Mouse (Mus musculus) right cerebral cortex, postnatal 36 days (tissue): ENCODE data around the gene Dennd4a.

ENCODE experiments used
- DNase-seq, 2 experiments: peaks; one replicate each; pipeline ENCODE4 v3.0.0; 2022; ENCODE audit warnings: low spot score in 2 of 2, mixed read lengths in 1 of 2

The Dennd4a gene

DNA sequence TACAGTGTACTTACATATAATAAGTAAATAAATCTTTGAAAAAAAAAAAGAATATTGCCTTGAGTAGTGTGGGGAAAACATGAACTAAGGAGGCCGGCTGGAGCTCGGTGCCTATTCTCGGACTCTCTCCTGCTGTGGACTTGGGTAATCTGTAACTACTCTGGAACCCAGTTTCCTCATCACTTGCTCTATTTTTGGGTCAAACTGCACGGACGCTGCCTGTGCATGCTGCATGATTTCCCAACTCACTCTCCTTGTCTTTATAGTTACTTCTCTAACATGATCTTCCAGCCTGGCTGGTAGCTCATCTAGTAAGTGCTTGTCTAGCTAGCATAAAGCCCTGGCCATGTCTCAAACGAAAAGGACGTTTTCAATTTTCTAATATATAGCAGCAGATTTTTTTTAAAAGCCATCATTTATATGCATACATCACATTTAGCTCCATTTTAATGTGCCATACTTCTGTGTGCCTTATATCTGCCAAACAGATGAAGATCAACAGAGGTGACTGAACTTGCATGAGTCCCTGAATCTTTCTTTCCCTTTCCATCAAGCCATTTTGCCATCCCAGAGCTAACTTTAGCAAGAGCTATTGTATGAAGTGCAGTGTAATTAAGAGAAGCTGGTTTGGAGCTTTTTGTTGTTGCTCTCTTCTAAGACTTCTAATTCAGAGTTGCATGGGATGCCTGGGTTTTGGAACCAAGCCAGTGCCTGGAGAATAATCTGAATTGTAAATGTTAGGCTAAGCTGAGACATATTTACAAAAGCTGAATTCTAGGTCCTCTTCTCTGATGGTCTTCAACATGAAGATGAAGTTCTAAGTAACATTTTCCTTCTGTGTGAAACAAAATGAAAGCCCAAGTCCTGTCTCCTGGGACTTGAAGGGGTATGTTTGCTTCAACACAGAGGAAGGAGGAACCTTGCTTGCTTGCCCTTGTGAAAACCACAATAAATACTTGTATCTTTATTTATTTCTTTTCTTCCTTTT, 20.2 kb upstream of the Dennd4a start:
- DNase-seq = no peak

DNA sequence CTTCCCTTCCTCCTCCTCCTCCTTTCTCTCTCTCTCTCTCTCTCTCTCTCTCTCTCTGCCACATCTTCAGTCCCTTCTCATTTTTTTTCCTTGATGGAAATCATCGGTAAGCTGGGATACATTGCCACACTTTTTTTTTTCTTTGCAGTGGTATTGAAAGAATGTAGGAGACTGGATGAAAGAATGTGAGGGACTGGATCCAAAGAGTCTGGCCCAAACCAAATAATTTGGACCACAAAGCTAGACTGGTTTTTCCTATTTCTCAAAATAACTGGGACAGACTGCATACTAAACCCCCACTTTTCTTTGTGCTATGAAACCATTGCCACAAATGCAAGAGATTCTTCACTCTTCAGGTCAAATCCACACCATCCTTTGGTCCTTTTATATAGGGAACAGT, 19.5 kb upstream of the Dennd4a start:
- no peak for DNase-seq

DNA sequence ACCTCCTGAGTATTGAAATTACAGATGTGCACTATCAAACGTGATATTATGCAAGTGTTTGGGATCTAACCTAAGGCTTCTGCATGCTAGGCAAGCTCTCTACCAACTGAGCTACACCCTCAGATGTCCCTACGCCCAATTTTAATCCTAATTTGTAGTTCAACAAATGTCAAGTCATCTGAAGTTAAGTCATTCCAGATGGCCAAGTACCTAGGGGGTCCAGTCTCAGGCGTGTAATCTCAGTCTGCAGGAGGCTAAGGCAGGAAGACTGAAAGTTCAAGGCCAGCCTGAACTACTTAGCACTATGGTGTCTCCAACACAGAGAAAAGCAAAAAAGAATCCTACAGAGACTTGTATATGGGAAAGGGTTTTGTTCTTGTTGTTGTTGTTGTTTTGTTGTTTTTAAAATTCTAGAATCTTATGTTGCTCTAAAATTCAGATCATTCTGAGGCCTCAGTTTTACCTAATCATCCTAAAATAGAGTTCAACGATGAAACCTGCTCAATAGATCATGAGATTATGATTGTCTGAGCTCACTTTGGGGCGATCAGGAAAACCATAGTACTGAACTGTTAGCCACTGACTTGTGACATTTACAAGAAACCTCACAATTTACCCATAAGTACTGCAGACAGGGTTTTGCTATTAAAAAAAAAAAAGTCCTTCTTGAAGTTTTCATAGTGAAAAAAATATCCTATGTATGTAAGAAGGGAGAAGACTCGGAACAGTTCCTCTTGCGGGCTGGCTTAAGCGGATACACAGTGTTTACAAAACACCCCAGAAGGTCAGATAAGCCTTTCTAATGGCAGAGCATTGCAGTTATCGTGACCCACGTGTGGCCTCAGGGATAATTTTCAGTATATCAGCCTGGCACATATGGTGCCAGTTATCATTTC, 18.5 kb upstream of the Dennd4a start:
- DNase-seq = no peak

DNA sequence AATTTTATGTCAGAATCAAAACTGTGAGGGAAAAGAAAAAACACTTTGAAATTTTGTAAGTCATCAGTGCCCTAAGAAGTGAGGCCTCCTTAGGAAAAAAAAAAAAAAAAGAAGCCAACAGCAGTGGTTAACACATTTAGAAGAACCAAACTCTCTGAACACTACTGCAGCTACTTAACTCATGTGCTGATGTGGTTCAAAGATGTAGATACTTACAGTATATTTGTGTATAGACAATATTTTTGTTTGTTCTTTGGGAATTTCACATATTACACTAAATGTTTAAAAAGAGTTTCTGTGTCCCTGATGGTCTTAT, 17.9 kb upstream of the Dennd4a start:
- no peak for DNase-seq

DNA sequence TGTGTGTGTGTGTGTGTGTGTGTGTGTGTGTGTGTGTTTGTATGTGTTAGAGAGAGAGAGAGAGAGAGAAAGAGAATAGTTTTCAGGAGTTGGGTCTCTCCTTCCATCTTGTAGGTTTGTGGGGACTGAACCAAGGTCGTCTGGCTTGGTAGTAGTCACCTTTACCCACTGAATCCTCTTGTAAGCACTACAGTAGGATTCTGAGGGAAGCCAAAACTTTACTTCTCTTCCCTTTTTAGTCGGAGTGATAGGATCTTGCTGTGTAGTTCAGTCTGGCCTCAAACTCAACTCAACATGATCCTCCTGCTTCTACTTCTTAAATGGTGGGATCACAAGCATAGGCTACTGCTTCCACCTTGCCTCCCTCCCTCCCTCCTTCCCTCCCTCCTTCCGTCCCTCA, 17.3 kb upstream of the Dennd4a start:
- no peak for DNase-seq

DNA sequence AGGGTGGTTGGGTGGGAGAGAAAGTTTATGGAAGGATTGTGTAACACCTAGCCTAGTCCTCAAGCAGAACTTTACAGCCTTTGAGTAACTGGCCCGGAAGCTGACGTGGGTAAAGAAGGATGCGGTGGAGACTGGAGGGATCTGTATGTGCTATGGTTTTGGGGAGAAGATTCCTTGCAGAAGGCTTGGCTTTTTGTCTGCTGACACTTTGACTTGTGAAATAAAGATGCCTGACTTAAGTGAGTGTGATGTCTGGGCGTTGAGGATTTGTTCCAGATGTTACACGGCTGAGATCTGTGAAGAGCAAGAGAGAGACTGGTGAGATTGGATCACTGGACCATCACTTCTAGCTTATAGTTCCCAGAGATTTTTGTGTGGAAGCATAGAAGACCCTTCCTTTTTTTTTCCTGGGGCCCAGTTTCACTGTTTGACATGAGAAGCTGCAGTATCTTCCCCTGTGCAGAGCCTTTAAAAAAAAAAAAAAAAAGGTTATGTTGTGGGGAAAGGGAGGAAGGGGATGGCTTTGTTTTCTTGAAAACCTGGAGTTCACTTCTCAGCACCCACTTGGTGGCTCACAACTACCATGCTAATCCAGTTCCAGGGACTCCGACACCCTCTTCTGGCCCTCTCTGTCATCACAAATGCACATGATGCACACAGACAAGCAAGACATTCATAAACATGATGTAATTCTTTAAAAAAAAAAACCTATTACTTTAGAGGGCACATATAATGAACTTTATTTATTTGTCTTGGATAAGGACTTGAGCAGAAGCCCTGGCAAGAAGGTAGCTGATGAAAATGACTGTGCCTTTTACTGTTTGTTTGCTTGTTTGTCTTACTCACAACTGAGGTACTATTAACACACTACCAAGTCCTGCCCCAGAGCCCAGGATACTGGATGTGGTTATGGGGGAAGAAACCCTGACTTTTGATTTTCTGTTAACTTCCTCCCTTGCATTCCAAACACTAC, 16.4 kb upstream of the Dennd4a start:
- no peak for DNase-seq

DNA sequence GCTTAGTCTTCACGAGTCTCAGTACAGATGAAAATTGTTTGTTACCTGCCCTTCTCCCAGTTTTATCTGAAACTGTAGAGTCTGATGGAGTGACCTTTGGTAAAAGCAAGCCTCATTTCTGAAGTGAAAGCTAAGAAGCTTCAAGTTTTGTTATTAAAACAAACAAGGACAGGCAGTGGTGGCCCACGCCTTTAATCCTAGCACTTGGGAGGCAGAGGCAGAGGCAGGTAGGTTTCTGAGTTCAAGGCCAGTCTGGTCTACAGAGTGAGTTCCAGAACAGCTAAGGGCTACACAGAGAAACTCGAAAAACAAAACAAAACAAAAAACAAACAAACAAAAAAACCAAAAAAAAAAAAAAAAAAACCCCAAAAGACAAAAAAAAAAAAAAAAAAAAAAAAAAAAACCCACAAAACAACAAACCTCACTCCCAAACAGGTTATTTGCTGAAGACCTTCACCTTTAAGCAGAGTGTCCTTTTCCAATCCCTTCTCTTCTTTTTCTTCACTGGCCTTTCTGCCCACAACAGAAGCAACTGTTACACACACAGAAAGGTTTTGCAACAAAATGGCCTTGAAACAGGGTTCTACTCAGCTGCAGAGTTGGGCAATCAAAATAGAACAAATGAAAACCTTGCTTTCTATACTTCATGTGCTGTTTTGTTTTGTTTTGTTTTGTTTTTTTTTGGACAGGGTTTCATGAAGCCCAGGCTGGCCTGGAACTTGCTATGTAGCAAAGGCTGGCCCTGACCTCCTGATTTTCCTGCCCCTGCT, 15.1 kb upstream of the Dennd4a start:
- DNase-seq = no peak

DNA sequence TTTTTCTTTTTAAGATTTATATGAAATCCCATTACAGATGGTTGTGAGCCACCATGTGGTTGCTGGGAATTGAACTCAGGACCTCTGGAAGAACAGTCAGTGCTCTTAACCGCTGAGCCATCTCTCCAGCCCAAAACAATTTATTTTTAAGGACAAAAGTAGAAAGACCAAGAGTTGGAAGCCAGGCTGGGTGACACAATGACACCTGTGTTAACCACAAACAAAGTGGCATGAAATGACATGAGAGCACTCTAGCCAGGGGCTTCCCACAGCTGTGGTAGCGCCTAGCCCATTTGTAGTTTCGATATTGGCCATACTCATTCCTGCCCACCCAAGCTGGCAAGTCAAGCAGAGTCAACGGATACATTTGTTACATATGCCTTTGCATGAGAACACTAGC, 13.7 kb upstream of the Dennd4a start:
- DNase-seq = no peak

DNA sequence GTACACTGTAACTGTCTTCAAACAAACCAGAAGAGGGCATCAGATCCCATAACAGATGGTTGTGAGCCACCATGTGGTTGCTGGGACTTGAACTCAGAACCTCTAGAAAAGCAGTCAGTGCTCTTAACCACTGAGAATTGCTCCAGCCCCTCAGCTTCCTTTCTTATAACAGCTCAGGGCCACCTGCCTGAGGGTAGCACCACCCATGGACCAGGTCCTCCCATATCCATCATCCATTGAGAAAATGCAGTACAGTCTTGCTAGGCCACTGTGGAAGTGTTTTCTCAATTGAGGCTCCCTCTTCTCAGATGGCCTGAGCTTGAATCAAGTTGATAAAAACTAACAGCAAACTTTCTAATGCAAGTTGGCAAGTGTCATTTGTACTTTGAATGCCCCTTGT, 13.0 kb upstream of the Dennd4a start:
- DNase-seq = no peak

DNA sequence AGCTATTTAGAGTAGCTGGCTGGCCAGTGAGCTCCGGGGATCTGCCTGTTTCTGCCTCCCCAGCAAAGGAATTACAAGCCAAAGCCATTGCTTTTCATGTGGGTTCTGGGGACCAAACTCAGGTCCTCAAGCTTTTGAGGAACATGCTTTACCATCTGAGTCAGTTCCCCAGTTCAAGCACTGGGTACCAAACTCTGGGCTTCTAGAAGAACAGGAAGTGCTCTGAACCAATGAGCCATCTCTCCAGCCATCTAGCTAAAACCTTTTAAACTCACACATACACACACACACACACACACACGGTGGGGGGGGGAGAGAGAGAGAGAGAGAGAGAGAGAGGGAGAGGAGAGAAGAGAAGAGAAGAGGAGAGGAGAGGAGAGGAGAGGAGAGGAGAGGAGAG, 12.3 kb upstream of the Dennd4a start:
- DNase-seq = no peak

DNA sequence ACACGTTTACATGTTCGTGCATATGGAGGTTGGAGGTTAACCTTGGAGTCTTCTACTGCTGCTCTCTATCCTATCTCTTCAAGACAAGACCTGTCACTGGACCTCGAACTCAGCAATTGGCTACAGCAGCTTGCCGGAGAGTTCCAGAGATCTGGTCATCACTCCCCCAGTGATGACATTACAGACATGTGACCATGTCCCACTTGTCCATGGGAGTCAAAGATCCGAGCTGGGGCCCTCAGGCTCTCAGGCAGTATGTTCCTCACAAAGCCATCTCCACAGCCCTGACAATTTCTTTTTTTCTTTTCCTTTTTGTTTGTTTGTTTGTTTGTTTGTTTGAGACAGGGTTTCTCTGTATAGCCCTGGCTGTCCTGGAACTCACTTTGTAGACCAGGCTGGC, 11.6 kb upstream of the Dennd4a start:
- DNase-seq = no peak

DNA sequence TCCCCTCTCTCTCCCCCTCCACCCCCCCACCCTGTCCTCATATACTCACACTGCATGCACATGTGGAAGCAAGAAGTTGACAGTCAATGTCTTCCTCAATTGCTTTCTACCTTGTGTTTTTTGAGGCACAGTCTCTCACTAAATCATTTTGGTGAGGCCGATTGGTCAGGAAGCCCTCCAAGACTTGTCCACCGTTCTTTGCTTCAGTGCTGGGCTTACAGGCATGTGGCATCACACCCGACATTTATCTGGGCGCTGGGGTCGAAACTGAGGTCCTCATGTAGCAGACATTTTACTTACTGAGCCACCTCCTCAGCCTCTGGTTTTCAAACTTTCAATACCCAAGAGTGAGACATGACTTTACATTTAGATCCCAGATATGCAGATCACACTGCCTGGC, 8.6 kb upstream of the Dennd4a start:
- no peak for DNase-seq

DNA sequence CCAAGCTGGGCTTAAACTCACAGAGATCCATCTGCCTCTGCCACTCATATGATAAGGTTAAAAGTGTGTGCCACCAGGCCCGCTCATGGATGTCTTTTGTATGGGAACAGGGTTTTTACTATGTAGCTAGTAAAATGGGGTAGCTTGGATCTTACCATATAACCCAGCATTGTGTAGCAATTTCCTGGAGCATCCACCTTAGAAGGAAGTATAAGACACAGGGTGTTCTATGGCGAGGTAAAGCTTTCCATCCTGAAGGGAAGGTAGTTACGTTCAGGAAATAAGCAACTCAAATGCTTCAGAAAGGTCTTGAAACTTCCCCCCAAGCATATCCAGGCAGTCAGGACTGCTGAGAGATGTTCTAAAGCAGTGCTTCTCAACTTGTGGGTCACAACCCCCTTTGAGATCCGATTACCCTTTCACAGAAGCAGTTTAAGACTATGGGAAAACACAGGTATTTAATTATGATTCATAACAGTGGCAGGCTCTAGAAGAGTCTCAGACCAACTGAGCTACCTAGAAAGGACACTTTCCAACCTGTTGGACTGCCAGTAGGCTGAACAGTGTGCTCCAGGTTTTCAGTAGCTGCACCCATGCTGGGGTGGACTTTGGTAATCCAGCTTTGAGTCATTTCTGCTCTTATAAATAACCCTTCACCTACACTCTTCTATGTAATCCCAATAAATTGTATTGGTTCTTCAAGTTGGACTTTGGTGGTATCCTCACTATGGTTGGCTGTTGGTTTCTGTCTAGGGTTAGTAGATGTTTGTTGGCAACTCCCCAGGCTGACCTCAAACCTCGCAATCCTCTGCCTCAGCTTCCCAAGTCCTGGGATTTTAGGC, 7.5 kb upstream of the Dennd4a start:
- no peak for DNase-seq

DNA sequence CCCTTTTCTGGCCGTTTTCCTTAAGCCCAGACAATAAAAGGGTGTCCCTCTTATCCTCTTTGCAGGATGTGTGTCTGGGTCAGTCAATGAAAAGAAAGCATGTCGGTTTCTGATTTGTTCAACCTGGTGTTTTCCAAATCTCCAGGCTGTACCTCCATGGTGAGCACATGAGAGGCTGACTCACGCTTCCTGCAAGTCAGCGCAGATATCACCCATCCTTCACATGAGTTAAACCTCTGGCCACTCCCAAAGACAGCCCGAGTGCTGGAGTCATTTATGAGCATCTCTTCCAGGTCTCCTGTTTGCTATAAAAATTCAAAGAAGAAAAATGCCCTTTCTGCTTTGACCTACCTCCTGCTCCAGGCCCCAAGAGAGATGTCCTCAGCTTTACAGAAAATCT, 5.3 kb upstream of the Dennd4a start:
- no peak for DNase-seq

DNA sequence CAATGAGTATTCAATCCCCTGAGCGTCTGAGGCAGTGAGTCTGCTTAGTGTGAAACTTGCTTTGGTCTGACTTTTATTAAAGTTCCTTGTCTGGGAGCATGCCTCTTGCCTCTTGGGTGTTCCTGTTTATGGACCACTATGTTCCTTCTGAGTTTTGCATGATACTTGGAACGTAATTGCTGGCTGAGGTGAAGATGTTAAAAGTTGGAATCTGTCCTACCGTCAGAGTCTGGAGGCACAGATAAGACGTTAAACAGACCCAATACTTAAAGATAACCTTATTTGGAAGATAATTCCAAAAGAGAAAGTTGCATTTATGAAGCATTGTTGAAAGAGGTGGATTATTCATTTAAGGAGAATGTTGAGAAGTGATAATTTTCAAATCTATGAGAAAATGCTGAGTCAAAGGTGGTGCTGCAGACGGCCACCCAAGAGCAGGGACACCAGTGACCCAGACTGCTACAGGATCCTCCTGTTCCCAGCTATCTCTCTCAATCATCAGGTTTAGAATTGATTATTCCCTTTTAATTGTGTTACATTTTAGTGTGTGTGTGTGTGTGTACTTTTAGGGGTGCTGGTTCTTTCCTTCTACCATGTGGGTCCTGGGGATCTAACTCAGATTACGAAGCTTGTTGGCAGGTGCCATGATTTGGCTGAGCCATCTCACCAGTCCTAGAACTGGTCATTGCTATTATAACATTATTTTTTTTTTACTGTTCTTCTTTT, 4.6 kb upstream of the Dennd4a start:
- no peak for DNase-seq

DNA sequence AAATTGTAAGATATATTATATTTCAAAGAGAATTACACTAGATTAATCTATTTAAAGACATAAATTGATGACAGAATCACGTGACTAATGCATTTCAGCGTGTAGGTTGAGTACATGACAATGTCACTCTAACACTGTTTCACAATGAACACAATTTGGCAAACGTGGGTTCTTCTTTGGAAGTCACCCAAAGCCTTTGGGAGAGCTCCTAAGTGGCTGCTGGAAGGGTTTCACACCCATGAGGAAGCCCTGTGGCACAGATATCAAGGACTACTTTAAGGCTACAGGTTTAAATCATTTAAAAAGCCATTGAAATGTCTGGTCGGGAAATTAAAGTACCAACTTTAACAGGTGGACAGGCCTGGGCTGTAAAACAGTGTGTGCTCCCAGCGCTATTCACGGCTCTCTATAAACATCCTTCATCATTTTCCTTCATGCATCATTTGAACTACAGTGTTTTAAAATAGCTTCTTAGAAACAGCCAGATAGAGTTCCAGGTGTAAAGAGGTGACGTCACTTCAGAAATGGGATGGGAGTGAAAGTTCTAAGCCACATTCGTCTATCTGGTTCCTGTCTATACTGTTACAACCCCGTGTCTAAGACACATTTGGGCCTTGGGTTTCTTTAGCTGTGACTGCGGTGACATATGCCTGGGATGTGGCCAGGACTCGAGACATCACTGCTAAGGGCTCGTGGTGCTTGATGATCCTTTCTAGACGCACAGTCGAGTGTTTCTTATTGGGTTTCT, 3.9 kb upstream of the Dennd4a start:
- no peak for DNase-seq

DNA sequence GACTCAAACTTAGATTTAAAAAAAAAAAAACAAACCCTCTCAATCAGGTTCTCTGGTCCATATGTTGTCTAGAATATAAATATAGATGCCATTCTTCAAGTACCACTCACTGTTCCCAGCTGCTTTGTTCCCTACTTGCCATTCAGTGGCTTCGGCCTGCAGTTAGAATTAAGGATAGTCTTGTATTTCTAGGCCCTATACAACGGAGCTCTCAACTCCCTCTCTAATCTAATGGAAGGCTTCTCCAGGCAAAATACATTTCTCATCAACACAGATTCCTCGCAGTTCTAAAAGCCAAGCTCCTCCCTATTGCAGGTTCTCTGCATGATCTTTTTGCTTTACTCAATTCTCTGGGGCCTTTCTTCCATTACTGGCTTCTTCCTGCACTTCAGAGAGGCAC, 1.3 kb upstream of the Dennd4a start:
- DNase-seq = no peak
